Mouse (Mus musculus) lung, embryonic 14.5 days (tissue): Measurements from ENCODE around the gene Zkscan6. TPM values are rescaled to one million over a fixed set of nuclear protein-coding genes. Genes with fewer than 3 reads are reported as not detected.
A peak's percentile ranks its signal among the peaks of the same experiment; 100 is the strongest.

ENCODE experiments used
- ATAC-seq: fragments of 200-750 bp; cut with Nextera tagmentation; 2 replicates; pipeline ENCODE4 v1.8.0; 2017; ENCODE audit warnings: mild to moderate bottlenecking, moderate TSS enrichment, moderate library complexity; ENCODE audit not compliant: insufficient read depth
- DNase-seq: peaks from one replicate; pipeline ENCODE4 v3.0.0-alpha.2; 2015
- H3K27ac ChIP-seq: fragments of 300-500 bp; sonication (generic); 2 replicates; pipeline ENCODE4 v1.5.1; 2014; ENCODE audit warnings: low read depth, mild to moderate bottlenecking, moderate library complexity
- H3K27me3 ChIP-seq: fragments of 300-500 bp; sonication (generic); 2 replicates; pipeline ENCODE4 v1.6.1; 2014; ENCODE audit warnings: low read length, control low read depth; ENCODE audit not compliant: insufficient read depth
- H3K36me3 ChIP-seq: fragments of 300-500 bp; sonication (generic); 2 replicates; pipeline ENCODE4 v1.6.1; 2014; ENCODE audit warnings: control low read depth; ENCODE audit not compliant: insufficient read depth
- H3K4me1 ChIP-seq: fragments of 300-500 bp; sonication (generic); 2 replicates; pipeline ENCODE4 v1.6.1; 2014; ENCODE audit warnings: antibody characterized with exemption, control low read depth; ENCODE audit not compliant: insufficient read depth
- H3K4me2 ChIP-seq: fragments of 300-500 bp; sonication (generic); 2 replicates; pipeline ENCODE4 v1.6.1; 2014; ENCODE audit warnings: mild to moderate bottlenecking
- H3K4me3 ChIP-seq: fragments of 300-500 bp; sonication (generic); 2 replicates; pipeline ENCODE4 v1.5.1; 2014; ENCODE audit warnings: low read depth, low read length
- H3K9ac ChIP-seq: fragments of 300-500 bp; sonication (generic); 2 replicates; pipeline ENCODE4 v1.6.1; 2014
- H3K9me3 ChIP-seq: fragments of 300-500 bp; sonication (generic); 2 replicates; pipeline ENCODE4 v1.6.1; 2016; ENCODE audit warnings: low read depth, low read length, control low read depth
- CTCF ChIP-seq: IDR thresholded peaks from 2 replicates; pipeline ENCODE4 v1.5.1; 2016; ENCODE audit warnings: antibody characterized with exemption, low read depth
- WGBS: fragments of 180-500 bp; shearing (Covaris S2); extraction: QIAGEN DNeasy Blood & Tissue Kit; methylation state at CpG from one replicate; pipeline ENCODE4 v1.1.7; 2014; 5-methylcytosine and 5-hydroxymethylcytosine counted together
- polyA plus RNA-seq: library from polyadenylated mRNA; unstranded; fragments of >200 nt; fragmentation: Nextera tagmentation; extraction: Ambion mirVana; gene quantifications from 2 replicates; pipeline ENCODE4 v1.2.1, GENCODE M21; 2014

The Zkscan6 gene
- polyA plus RNA-seq, 1 experiment from 2014 or later = 13.0 TPM

DNA sequence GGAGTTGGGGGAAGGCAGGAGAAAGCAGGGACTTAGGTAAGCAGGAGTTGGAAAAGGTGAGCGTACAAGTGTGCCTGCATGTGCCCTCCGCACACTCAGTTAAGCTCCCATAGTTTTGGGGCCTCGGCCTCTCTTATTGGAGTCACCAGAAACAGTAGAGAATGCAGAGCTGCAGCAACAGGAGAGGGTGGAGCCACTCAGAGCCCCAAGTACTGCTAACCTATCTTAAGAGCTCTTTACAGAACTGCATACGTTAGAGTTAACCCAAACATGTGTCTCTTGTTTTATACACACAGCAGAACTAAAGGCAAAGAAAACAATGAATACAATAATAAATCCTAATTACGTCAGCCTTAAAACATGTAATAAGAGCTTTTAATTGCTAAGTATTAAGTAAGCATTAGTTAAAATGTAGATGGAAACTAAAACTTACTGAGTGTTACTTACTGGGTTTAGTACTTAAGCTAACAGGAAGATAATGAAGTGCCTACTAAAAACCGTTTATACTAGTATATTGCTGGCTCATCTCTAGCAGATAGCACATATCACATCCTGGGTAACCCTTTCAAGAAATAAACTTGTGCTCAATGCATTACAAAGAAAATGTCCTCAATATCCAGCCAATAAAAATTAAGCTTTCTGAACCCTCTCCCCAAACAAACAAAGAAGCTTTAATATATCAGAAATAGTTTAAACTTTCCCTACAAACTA lies 32.9 kb upstream of the Zkscan6 start:
- no peaks in the 10 kb centered on the region for H3K27me3 ChIP-seq
- no peak overlapping the region for H3K4me2 ChIP-seq
- DNase-seq (no peak), ATAC-seq (no peak)
- H3K27ac ChIP-seq = no peak overlapping the region
- no peaks in the 10 kb centered on the region for H3K9me3 ChIP-seq
- WGBS = 44% methylated on average over 6 of the region's 6 CpGs
- H3K4me1 ChIP-seq = no peaks in the 10 kb centered on the region
- H3K36me3 ChIP-seq = no peaks in the 10 kb centered on the region
- no peak overlapping the region for H3K9ac ChIP-seq
- no peak overlapping the region for H3K4me3 ChIP-seq
- TF ChIP-seq CTCF = no peak

DNA sequence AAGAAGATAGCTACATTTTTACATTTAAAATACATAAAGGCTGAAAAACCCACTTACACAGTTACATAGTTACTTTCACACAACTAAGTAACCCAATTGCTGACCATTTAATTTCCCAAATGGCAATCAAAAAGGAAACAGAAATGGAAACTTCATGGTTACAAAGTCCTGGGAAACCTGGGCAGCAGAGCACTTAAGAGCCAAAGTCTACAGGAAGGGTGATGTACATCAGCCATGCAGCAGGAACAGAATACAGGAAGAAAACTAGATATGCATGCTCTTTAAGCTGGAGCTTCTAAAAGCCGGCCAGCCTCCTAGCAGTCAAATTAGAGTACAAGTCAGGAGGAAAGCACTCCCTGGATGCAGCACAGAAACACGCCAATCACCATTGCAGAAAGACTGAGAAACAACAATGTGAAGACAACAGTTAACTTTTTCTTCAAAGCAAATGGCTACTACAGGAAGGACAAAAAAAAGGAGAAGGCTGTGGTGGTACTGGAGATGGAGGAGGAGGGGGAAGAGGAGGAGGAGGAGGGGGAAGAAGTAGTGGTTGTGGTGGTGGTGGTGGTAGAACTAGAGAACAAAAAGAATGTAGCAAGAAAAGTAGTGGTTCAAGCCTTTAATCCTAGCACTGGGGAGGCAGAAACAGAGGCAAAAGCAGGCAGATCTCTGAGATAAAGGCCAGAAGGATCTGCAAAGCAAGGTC lies 29.9 kb upstream of the Zkscan6 start:
- Histone ChIP-seq H3K9ac (no peak overlapping the region), H3K36me3 (peaks cover 2% of the 10 kb centered on the region; the same call in 1 of the 2 replicates), H3K4me1 (no peaks in the 10 kb centered on the region), H3K4me2 (no peak overlapping the region), H3K27me3 (no peaks in the 10 kb centered on the region), H3K4me3 (no peak overlapping the region), H3K27ac (no peak overlapping the region), H3K9me3 (no peaks in the 10 kb centered on the region)
- 43% methylated on average over 2 of the region's 2 CpGs for WGBS
- ATAC-seq (no peak), DNase-seq (no peak)
- TF ChIP-seq CTCF = no peak

DNA sequence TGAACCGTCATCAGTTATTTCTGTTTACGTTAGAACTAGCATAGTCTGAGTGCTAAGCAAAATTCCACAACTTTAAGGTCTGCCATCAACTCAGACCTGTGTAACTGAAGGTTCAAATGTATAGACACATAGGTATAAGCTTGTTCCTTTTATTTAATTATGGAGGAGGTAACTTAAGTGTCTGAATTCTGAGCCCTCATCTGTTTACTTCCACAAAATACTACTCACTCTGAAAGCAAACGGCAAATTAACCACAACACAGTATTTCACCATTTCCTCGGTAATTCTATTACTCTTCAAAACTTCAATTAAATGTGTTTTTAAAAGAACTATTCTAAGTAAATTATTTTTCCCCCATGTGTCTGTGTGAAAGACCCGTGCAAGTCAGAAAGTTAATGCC lies 29.2 kb upstream of the Zkscan6 start:
- peaks cover 2% of the 10 kb centered on the region; the same call in 1 of the 2 replicates for H3K36me3 ChIP-seq
- no peak overlapping the region for H3K4me3 ChIP-seq
- H3K9me3 ChIP-seq = no peaks in the 10 kb centered on the region
- H3K27me3 ChIP-seq = no peaks in the 10 kb centered on the region
- H3K4me2 ChIP-seq = no peak overlapping the region
- 28% methylated on average over 5 of the region's 5 CpGs for WGBS
- H3K9ac ChIP-seq = no peak overlapping the region
- ATAC-seq (no peak), DNase-seq (no peak)
- no peaks in the 10 kb centered on the region for H3K4me1 ChIP-seq
- H3K27ac ChIP-seq = no peak overlapping the region
- no peak for TF ChIP-seq CTCF

DNA sequence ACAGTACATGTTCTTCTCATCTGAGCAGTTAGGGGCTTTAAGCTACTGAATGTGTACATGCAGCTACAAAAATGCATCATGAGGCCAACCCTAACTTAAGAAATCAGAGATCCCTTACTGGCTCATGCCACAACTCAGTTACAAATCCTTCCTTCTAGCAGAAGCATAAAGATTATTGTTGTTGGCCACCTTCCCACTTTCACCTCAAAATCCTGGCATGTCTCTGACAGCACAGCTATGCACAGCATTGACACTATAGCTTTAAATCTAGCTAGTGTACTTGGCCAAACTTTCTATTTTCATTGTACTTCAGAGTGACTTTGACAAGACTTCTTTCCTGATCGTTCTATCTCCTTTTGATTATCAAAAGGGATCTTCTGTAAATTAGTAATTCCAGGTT lies 27.9 kb upstream of the Zkscan6 start:
- DNase-seq = peak; percentile 70
- Histone ChIP-seq H3K4me3 (no peak overlapping the region), H3K9me3 (no peaks in the 10 kb centered on the region), H3K27ac (peak overlapping the region; percentile 6; the same call in 1 of the 2 replicates), H3K4me1 (no peaks in the 10 kb centered on the region), H3K27me3 (no peaks in the 10 kb centered on the region), H3K9ac (no peak overlapping the region), H3K4me2 (no peak overlapping the region), H3K36me3 (peaks cover 2% of the 10 kb centered on the region; the same call in 1 of the 2 replicates)
- ATAC-seq = no peak
- 50% methylated on average over 1 of the region's 1 CpGs for WGBS
- TF ChIP-seq CTCF = no peak

DNA sequence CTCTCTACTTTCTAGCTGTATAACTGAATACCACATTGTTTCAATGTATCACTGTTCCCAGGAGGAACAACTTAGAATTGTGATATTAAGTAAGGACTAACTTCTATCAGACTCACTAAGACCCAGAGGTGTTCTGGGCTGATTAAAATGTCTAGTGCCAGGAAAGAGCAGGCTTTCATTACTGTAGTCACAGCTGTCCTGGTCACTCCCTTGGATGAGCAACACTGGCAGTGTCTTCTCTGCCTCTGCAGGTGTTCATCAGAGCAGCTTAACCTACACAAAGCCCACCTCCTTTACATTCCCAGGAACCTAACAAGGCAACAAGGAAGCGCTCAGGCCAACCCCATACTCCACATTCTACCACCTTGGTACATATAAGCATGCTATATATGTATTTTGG lies 27.4 kb upstream of the Zkscan6 start:
- H3K27me3 ChIP-seq = no peaks in the 10 kb centered on the region
- no peak overlapping the region for H3K4me2 ChIP-seq
- ATAC-seq = no peak
- WGBS = 91% methylated on average over 1 of the region's 1 CpGs
- no peaks in the 10 kb centered on the region for H3K9me3 ChIP-seq
- H3K4me3 ChIP-seq = no peak overlapping the region
- no peaks in the 10 kb centered on the region for H3K4me1 ChIP-seq
- no peak for TF ChIP-seq CTCF
- H3K27ac ChIP-seq = no peak overlapping the region
- DNase-seq = no peak
- no peak overlapping the region for H3K9ac ChIP-seq
- H3K36me3 ChIP-seq = peaks cover 2% of the 10 kb centered on the region; the same call in 1 of the 2 replicates

DNA sequence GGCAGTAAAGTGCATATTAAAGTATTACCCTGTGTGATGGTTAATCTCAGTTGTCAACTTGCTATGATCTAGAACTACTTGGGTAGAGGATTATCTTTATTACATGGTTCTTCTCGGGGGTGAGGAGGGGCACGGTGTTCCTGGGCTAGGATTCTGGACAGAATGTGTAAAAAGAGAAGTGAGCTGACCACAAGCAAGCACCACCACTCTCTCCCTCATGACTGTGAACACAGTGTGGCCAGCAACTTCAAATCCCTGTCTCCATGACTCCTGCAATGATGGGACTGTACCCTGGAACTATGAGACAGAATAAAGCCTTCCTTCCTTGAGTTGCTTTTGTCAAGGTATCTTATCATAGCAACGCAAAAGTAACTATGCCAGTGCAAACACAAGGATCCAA lies 25.4 kb upstream of the Zkscan6 start:
- Histone ChIP-seq H3K27me3 (no peaks in the 10 kb centered on the region), H3K36me3 (peaks cover 2% of the 10 kb centered on the region; the same call in 1 of the 2 replicates), H3K4me3 (no peak overlapping the region), H3K27ac (no peak overlapping the region), H3K4me2 (no peak overlapping the region), H3K4me1 (peaks cover 5% of the 10 kb centered on the region), H3K9me3 (no peaks in the 10 kb centered on the region), H3K9ac (no peak overlapping the region)
- WGBS = 83% methylated on average over 3 of the region's 3 CpGs
- DNase-seq (no peak), ATAC-seq (no peak)
- TF ChIP-seq CTCF = no peak

DNA sequence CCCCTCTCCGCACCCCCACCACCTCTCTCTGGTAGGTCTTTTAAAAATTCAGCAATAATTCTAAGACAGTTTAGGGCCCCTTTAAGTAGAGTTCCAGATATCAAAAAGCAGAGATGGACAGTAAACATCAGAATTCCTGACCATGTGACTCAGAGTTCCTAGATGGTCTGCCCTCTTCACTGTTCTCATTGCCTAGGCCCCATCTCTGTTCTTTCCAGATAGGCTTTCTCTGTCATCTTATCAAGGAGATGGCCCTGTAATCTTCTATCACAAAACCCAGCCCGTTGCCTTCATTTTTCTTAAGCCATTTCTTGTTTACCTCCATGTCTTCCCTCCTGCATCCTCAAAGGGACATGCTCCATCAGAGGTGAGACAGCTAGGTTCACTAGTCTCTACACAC lies 20.8 kb upstream of the Zkscan6 start:
- no peak overlapping the region for H3K9ac ChIP-seq
- WGBS = 66% methylated on average over 2 of the region's 2 CpGs
- no peaks in the 10 kb centered on the region for H3K9me3 ChIP-seq
- no peaks in the 10 kb centered on the region for H3K36me3 ChIP-seq
- no peaks in the 10 kb centered on the region for H3K27me3 ChIP-seq
- ATAC-seq (no peak), DNase-seq (no peak)
- peaks cover 7% of the 10 kb centered on the region for H3K4me1 ChIP-seq
- TF ChIP-seq CTCF = no peak
- no peak overlapping the region for H3K27ac ChIP-seq
- peak overlapping the region; percentile 84 for H3K4me2 ChIP-seq
- peak overlapping the region; percentile 98; the same call in 1 of the 2 replicates for H3K4me3 ChIP-seq
